Mouse (Mus musculus) forebrain, embryonic 14.5 days (tissue): Measurements from ENCODE around the gene Ang. TPM values are rescaled to one million over a fixed set of nuclear protein-coding genes. Genes with fewer than 3 reads are reported as not detected.

Source experiments
- ATAC-seq: fragments of 200-750 bp; cut with Nextera tagmentation; 2 replicates; pipeline ENCODE4 v1.8.0; 2017; ENCODE audit warnings: mild to moderate bottlenecking, moderate library complexity
- DNase-seq: peaks from one replicate; pipeline ENCODE4 v3.0.0-alpha.2; 2015; ENCODE audit warnings: low spot score
- H3K27ac ChIP-seq: fragments of 300-500 bp; sonication (generic); 2 replicates; pipeline ENCODE4 v1.5.1; 2014; ENCODE audit warnings: low read depth, mild to moderate bottlenecking, control low read depth, low read length, moderate library complexity
- H3K27me3 ChIP-seq: fragments of 300-500 bp; sonication (generic); replicated peaks from 2 replicates; pipeline ENCODE4 v1.6.1; 2014; ENCODE audit warnings: low read length, control low read depth, mixed read lengths; ENCODE audit not compliant: control insufficient read depth, insufficient read depth
- H3K36me3 ChIP-seq: fragments of 300-500 bp; sonication (generic); 2 replicates; pipeline ENCODE4 v1.6.1; 2014; ENCODE audit warnings: low read length, control low read depth; ENCODE audit not compliant: control insufficient read depth, insufficient read depth
- H3K4me1 ChIP-seq: fragments of 300-500 bp; sonication (generic); 2 replicates; pipeline ENCODE4 v1.6.1; 2014; ENCODE audit warnings: antibody characterized with exemption, low read length, control low read depth; ENCODE audit not compliant: control insufficient read depth, insufficient read depth
- H3K4me2 ChIP-seq: fragments of 300-500 bp; sonication (generic); 2 replicates; pipeline ENCODE4 v1.6.1; 2014; ENCODE audit warnings: mild to moderate bottlenecking, control low read depth, low read length
- H3K4me3 ChIP-seq: fragments of 300-500 bp; sonication (generic); 2 replicates; pipeline ENCODE4 v1.5.1; 2014; ENCODE audit warnings: low read depth, low read length, control low read depth
- H3K9ac ChIP-seq: fragments of 300-500 bp; sonication (generic); 2 replicates; pipeline ENCODE4 v1.6.1; 2014; ENCODE audit warnings: mild to moderate bottlenecking, low read length, control low read depth, moderate library complexity
- H3K9me3 ChIP-seq: fragments of 300-500 bp; sonication (generic); replicated peaks from 2 replicates; pipeline ENCODE4 v1.6.1; 2016; ENCODE audit warnings: low read length, control low read depth, mixed read lengths; ENCODE audit not compliant: control insufficient read depth
- WGBS: fragments of 180-500 bp; shearing (Covaris S2); extraction: QIAGEN DNeasy Blood & Tissue Kit; methylation state at CpG from one replicate; pipeline ENCODE4 v1.1.7; 2014; 5-methylcytosine and 5-hydroxymethylcytosine counted together
- polyA plus RNA-seq: library from polyadenylated mRNA; unstranded; fragments of >200 nt; fragmentation: Nextera tagmentation; extraction: Ambion mirVana; gene quantifications from 2 replicates; pipeline ENCODE4 v1.2.1, GENCODE M21; 2014

Gene Ang
- polyA plus RNA-seq, 1 experiment from 2014 or later: 2.2 TPM

GRCm38 (mm10) chr14:51085911-51086310, 5.0 kb upstream of the Ang start:
- H3K4me3 ChIP-seq: no peak overlapping the region
- no peak for DNase-seq

DNA sequence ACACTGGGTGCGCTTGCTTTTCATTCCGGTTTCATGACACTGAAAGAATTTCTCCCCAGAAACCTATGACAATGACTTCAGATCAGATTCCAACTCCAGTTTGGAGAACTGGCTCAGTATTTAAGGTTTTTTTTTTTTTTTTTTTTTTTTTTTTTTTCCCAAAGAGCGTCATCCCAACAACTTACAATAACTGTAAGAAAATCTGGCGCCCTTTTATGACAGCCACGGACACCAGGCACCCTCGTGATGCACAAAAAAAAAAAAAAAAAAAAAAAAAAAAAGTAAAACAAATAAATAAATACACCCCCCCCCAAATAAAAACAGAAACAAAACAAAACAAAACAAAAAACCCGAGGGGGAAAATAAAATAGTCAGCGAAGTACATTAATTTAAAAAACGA, 3.2 kb upstream of the Ang start:
- Histone ChIP-seq H3K9ac (peak overlapping the region; percentile 49; the same call in 1 of the 2 replicates), H3K9me3 (no peaks in the 10 kb centered on the region), H3K4me3 (peak overlapping the region; percentile 57), H3K27ac (no peak overlapping the region), H3K4me2 (peak overlapping the region; percentile 63), H3K27me3 (peaks cover 3% of the 10 kb centered on the region; the same call in 1 of the 2 replicates), H3K4me1 (no peaks in the 10 kb centered on the region), H3K36me3 (no peaks in the 10 kb centered on the region)
- WGBS: 8% methylated on average over 9 of the region's 9 CpGs
- ATAC-seq (no peak), DNase-seq (peak; percentile 35)

More at GRCm38 (mm10) chr14:51085911-51086310, 5.0 kb upstream of the Ang start:
- Histone ChIP-seq H3K4me2 (no peak overlapping the region), H3K27ac (no peak overlapping the region), H3K9ac (no peak overlapping the region), H3K4me1 (no peaks in the 10 kb centered on the region), H3K9me3 (no peaks in the 10 kb centered on the region), H3K27me3 (peaks cover 3% of the 10 kb centered on the region; the same call in 1 of the 2 replicates), H3K36me3 (no peaks in the 10 kb centered on the region)
- 75% methylated on average over 4 of the region's 4 CpGs for WGBS
- ATAC-seq: no peak

DNA sequence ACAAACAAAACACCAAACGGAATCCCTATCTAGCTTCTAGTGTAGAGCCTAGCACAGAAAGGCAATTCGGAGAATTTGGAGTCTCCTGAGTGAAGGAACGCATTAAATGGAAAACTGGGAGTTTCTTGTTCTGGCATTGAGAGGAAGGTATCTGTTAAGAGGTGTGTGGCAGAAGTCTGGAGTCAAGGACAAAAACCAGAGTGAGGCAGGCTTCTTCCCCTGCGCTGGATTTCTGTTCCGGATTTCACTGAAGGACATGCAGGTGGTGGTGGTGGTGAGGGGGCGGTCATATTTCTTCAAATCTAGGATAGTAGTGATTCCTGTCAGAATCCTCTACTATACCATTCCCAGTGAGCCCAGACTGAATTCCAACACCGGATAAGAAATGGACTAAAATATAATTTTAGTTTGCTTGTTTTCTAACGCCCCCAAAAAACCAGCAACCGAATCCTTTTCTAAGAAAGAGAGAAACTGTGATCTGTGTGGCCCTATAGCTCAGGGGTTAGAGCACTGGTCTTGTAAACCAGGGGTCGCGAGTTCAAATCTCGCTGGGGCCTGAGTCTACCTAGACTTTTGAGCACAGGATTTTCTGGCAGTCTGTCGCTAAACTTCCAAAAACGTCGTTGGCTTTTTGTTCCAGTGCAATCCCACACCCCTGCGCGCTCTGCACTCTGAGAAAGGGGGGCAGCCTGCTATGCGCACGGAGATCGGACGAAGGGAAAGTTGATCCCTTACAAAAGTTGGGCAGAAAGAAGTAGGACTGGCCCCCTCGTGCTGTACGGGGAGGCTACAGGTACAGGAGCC, 2.6 kb upstream of the Ang start:
- 1% methylated on average over 23 of the region's 23 CpGs for WGBS
- H3K9ac ChIP-seq: peak overlapping the region; percentile 57
- H3K4me1 ChIP-seq: no peaks in the 10 kb centered on the region
- H3K4me3 ChIP-seq: peak overlapping the region; percentile 57
- DNase-seq (peak; percentile 83), ATAC-seq (peak; percentile 18)
- H3K9me3 ChIP-seq: no peaks in the 10 kb centered on the region
- peak overlapping the region; percentile 63 for H3K4me2 ChIP-seq
- H3K27me3 ChIP-seq: peaks cover 3% of the 10 kb centered on the region; the same call in 1 of the 2 replicates
- 0 out of 2 replicates have a peak overlapping the region, but pooled peaks have one; percentile 45 for H3K27ac ChIP-seq
- no peaks in the 10 kb centered on the region for H3K36me3 ChIP-seq

GRCm38 (mm10) chr14:51088970-51089673, 1.8 kb upstream of the Ang start:
- under 1% methylated on average over 34 of the region's 34 CpGs for WGBS
- H3K27ac ChIP-seq: 0 out of 2 replicates have a peak overlapping the region, but pooled peaks have one; percentile 45
- H3K4me1 ChIP-seq: no peaks in the 10 kb centered on the region
- H3K27me3 ChIP-seq: no peaks in the 10 kb centered on the region; the same call in 1 of the 2 replicates
- ATAC-seq (peak; percentile 95), DNase-seq (peak; percentile 98)
- H3K36me3 ChIP-seq: no peaks in the 10 kb centered on the region
- peak overlapping the region; percentile 57 for H3K4me3 ChIP-seq
- peak overlapping the region; percentile 63 for H3K4me2 ChIP-seq
- no peaks in the 10 kb centered on the region for H3K9me3 ChIP-seq
- H3K9ac ChIP-seq: peak overlapping the region; percentile 57

- H3K27me3 ChIP-seq: no peaks in the 10 kb centered on the region
- no peak for ATAC-seq
- H3K9me3 ChIP-seq: no peaks in the 10 kb centered on the region
- peak overlapping the region; percentile 63 for H3K4me2 ChIP-seq
- H3K4me3 ChIP-seq: peak overlapping the region; percentile 57
- H3K9ac ChIP-seq: peak overlapping the region; percentile 56
- H3K36me3 ChIP-seq: no peaks in the 10 kb centered on the region
- peak overlapping the region; percentile 66; the same call in 1 of the 2 replicates for H3K27ac ChIP-seq
- no peak for DNase-seq
- 0% methylated on average over 15 of the region's 15 CpGs for WGBS
- no peaks in the 10 kb centered on the region for H3K4me1 ChIP-seq
These were observed 1.3 kb upstream of the Ang start for GRCm38 (mm10) chr14:51089674-51090076.

DNA sequence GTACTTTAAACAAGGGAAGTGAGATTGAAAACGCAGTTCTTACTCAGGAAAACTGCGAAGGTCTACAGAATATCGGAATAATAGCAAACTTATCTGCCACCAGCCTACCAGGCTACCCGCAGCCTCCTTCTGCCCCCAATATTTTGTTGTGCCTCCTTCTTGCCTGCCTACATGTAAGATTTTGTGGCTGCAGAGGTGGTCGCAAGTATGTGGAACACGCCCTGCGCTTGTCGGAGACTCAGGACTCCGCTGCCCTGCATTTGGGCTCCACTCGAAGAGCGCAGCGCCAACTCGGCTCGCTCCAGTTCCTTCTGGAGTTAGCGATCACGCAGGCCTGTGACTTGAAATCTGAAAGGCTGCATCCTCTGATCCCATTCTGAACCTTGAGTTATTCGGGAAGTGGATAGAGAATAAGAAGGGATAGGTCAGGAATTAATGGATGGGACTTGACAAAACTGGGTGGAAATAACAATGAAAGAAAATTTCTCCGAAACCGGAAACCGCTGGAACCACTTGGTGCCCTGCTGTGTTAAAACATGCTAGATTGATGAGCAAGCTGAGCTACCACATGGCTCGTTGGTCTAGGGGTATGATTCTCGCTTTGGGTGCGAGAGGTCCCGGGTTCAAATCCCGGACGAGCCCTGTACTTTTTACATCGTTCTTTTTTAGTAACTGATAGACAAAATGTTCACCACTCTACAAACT, 721 bp upstream of the Ang start:
- Histone ChIP-seq H3K27ac (peak overlapping the region; percentile 66), H3K9ac (peak overlapping the region; percentile 56), H3K36me3 (no peaks in the 10 kb centered on the region), H3K27me3 (no peaks in the 10 kb centered on the region), H3K4me1 (no peaks in the 10 kb centered on the region), H3K9me3 (no peaks in the 10 kb centered on the region), H3K4me3 (peak overlapping the region; percentile 57), H3K4me2 (peak overlapping the region; percentile 63)
- ATAC-seq (peak; percentile 54), DNase-seq (peak; percentile 86)
- 0% methylated on average over 27 of the region's 27 CpGs for WGBS

DNA sequence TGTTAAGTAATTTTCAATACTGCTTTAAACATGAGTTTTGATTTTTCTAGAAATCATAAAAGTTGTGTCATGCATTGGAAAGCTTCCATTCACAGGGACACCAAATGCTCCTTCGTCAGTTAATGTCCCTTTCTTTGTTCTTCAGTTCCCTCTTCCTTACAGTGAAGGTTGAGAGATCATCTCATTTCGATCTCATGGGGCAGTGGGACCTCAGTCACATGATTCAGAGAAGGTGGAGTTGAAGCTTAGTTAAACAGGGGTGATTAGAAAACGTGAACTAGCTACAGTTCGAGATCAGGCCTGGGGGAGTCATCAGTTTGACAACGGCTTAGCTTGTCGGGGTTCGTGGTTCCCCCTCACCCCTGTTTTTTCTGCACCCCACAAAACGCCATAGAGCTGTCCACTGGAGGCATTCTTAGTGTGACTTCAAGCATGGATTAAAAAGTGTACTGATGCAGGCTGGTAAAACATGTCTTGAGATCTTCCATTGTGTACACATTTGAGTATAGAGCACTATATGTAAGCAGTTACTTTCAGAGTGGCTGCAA, 1.2 kb downstream of the Ang start:
- no peak for DNase-seq
- Histone ChIP-seq H3K27me3 (no peaks in the 10 kb centered on the region), H3K4me2 (peak overlapping the region; percentile 63), H3K9ac (no peak overlapping the region), H3K9me3 (no peaks in the 10 kb centered on the region), H3K4me1 (no peaks in the 10 kb centered on the region), H3K27ac (no peak overlapping the region), H3K36me3 (no peaks in the 10 kb centered on the region), H3K4me3 (peak overlapping the region; percentile 57; the same call in 1 of the 2 replicates)
- no peak for ATAC-seq
- 45% methylated on average over 8 of the region's 8 CpGs for WGBS

DNA sequence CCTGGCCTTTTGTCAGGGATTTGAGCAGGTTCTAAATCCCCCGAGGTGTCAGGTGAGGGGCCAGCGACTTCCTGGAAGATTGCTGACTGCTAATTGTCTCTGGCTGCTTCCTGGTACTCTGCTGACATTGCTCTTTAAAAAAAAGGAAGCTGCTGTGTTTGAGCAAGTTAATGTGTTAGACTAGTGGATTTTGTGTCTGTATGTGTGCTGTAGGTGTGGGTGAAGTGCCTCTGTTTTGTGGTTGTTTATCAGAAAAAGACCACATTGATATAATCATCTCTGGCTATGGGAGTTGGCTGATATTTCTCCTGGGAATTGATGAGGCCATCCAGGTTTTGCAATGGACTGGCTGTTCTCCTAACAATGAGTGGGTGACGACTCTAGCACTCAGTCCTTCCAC, 2.5 kb downstream of the Ang start:
- Histone ChIP-seq H3K4me2 (no peak overlapping the region), H3K4me3 (no peak overlapping the region), H3K36me3 (no peaks in the 10 kb centered on the region), H3K27me3 (no peaks in the 10 kb centered on the region), H3K27ac (no peak overlapping the region), H3K9ac (no peak overlapping the region), H3K9me3 (no peaks in the 10 kb centered on the region), H3K4me1 (no peaks in the 10 kb centered on the region)
- WGBS: 33% methylated on average over 3 of the region's 3 CpGs
- ATAC-seq (no peak), DNase-seq (no peak)
